Mouse (Mus musculus): ENCODE measurements at regions not wholly inside any gene's neighbourhood (a gene's known extent, or its start where the extent isn't known, plus 50 kb on each side); places are given as distances from the start of the nearest gene placed in this dataset.

GRCm38 (mm10) chr5:99800543-99800942, 71.7 kb upstream of the Rasgef1b start:
- TF ChIP-seq CTCF (IDR thresholded peaks at IDR 0.05; ENCODE audit: borderline replicate concordance, extremely low read depth, insufficient read depth, insufficient read length) (no peak), POLR2A (IDR thresholded peaks at IDR 0.05; ENCODE audit: borderline replicate concordance, extremely low read depth, insufficient read depth, insufficient read length, poor library complexity, severe bottlenecking) (no peak)
